Mouse (Mus musculus): ENCODE data around the gene Map2.

The Map2 gene

DNA sequence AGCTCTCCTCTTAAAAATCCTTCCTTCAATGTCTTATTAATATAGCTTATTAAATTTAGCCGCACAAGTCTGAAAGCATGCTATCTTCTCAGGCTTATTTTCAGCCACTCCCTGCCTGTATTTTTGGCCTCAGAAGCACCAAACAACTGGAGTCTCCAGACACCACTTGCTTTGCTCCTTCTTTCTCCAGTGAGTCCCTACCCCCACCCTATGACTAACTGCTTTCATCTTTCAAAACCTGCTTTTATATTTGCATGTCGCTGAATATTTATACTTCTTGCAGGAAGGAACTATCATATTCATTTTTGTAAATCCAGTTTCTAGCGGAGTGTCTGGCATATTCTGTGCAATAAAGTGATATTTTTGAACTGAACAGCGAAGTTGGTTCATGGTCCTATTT is 21.6 kb downstream of the Map2 start:
- in situ Hi-C loops (cut with MboI, MseI), result no loop called here

DNA sequence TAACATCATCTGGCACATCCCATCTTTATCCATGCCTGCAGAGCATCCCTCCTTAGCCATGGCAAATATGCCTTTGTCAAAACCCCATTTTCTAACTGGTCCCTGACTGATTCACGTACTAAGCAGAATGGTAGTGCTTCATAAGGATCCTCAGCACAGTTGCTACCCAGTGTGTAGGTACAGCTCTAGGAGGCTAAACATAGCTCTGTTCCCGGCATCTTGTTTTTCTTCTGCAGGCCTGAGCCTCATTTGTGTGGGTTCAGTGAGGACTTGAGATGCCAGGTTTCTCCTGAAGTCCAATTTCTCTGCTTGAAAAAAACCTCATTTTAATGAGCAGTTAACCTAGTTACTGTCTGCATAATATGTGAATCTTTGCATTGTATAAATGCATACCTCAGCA is 30.4 kb downstream of the Map2 start:
- in situ Hi-C loops (cut with MboI, MseI), result loop anchor here (25.0 kb wide), 1 partner anchor 1543 kb away; no protein-coding TSS in a partner anchor

DNA sequence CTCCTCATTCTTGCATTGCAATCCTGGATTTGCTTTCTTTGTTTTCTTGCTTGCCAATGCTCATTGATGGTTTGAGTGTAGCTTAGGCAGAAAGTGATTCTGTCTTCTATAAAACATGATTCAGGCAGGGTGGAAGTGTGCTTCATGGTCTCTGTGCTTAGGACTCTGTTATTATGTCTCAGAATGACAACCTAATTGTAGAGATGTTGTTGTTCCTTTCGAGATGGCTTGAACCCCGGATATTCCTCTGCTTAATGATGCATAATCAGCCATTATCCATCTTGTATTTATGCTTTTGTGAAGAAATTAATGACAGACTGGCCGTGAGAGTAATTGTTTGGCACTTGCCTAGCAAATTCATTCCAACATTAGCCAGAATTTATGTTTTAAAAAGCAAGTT is 31.8 kb downstream of the Map2 start:
- in situ Hi-C loops (cut with MboI, MseI), result loop anchor here (25.0 kb wide), 1 partner anchor 1545 kb away; no protein-coding TSS in a partner anchor

DNA sequence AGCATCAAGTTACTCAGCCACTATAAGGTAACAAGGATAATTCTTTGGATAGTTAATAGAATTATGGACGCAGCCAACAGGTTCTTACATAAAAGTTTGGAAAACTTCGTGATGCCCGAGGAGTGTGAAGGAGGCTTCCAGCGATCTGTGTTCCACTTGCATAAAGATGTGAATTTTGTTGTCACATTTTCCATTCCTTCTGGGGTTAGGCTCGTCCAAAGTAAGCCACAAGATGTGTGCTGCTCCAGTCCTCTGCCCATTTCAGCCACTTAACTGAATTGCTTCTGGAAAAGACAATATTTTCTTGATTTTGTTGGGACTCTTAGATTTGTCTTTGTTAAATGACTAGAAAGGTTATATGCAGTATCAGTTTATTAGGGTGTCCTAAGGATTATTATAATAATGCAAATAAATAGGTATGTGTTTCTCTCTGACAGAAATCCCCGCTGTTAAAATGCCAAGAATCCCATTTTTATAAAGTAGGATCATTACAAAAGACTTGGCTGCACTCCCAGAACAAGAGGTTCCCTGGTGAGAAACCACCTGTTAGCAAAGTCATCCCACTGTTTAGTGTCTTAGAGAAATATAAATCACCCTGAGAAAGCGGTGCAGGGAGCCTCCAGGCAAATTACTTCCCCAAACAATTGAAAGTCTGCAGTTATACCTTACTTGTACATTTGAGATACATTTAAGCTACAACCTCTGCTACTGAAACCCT is 36.2 kb downstream of the Map2 start:
- in situ Hi-C loops (cut with MboI, MseI), result loop anchor here (25.0 kb wide), 1 partner anchor 1549 kb away; no protein-coding TSS in a partner anchor

DNA sequence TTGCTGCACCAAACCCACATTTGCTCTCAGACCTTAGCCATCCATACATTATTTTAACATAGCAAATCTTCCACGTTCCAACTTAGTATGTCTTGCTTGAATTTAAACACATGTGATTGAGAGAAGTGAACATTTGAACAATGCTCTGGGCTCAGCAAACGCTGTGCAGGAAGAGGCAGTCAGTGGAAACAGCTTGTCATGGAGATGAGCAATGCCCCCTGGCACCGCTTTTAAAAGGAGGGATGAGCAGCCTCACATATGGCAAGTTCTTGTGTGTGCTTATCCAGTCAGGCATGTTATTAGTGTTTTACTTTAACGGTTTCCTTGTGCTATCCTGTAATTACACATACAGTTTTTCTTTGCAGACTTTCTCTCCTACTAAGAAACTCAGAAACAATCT is 46.4 kb downstream of the Map2 start:
- in situ Hi-C loops (cut with MboI, MseI), result loop anchor here (25.0 kb wide), 1 partner anchor 1559 kb away; no protein-coding TSS in a partner anchor

DNA sequence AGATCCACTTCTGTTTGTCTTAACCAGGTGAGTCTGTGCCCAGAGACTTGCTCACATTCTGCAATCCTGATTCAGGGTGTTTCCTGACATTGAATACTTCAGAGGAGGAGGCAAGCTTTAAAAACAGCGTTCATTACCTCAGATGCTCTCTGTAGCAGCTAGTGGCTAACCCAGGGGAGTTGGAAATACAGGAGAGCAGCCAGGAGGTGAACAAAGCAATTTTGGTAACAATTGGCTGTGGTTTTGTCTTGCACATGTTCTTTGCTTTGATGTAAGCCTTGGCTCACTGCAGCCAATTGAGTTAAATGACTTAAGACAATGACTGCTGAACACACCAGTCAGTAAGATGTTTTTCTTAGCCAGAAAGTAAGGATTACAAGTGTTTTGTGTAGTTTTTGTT is 48.3 kb downstream of the Map2 start:
- in situ Hi-C loops (cut with MboI, MseI), result loop anchor here (25.0 kb wide), 1 partner anchor 1561 kb away; no protein-coding TSS in a partner anchor

DNA sequence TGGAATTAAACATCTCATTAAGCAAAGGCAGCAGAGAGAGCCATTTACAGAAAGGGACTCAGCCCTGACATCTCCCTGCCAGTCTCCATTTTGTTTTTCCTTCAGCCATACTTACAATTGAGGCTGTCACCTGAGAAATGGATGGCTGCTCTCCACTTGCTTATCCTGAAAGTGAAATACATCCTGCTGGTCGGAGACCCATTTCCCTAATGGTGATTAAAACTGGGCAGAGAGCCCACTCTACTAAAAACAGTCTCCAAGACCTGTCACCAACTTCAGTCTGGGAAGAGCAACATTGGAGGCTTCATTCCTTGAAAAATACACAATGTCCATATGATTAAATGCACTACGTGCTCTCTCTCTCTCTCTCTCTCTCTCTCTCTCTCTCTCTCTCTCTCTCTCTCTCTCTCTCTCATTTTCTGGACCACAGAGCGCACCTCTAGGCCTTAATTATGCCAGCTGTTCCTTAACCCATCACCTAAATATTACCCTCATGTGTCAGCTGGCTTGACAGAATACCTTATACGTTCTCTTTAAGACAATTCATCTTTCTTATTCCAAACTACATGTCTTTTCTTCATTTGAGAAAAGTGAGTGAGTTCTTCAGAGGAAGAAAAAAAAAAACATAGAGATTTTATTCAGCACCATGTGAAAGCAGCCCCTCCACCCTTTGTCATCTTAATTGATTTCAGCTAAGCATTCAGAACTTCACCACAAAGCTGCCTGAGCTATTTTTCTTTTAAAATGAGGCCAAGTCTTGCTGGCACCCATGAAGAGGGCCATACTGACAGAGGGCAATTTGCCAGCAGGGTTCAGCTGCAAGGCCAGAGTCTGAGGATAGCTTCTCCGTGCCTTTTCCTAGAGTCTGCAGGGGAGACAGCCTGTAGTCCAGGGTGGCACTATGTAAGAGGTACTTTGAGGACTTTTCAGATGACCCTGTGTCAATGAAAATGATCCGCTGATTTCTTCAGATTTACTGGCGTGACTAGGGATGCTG is 51.6 kb downstream of the Map2 start:
- in situ Hi-C loops (cut with MboI, MseI), result no loop called here

DNA sequence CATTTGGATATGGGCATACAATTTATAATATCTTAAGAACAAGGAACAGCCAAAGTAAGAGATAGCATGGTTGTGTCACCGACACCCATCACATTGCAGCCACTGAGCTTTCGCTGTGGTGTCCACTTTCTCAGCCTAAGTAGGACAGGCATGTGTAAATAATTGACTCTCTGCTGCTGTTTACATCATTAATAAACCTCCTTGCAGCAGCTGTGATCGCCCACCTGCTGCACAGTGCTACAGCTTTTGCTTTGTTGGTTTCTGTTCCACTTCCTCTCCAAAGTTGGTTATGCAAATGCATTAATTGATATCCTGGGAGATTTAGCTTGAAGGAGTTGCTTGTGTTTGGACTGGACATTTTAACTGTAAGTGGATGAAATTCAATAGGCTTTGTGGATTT is 53.1 kb downstream of the Map2 start:
- in situ Hi-C loops (cut with MboI, MseI), result no loop called here

DNA sequence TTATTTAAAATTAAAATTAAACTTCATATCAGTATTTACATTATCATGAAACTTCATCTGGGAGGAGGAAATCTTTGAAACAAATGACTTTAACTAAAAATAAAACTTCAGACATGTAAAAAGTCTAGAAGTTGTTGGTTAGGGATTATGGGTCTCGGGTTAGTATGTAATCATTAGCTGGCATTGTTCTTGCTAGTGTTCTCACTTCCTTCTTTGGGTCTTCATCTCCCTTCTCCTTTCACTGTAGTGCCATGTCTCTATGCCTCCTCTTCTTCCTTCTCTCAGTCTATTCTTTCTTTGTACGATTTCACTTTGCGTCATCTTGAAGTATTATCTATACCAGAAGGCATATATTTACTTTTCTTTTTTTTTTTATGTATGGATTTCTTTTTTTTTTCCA is 55.3 kb downstream of the Map2 start:
- in situ Hi-C loops (cut with MboI, MseI), result no loop called here

DNA sequence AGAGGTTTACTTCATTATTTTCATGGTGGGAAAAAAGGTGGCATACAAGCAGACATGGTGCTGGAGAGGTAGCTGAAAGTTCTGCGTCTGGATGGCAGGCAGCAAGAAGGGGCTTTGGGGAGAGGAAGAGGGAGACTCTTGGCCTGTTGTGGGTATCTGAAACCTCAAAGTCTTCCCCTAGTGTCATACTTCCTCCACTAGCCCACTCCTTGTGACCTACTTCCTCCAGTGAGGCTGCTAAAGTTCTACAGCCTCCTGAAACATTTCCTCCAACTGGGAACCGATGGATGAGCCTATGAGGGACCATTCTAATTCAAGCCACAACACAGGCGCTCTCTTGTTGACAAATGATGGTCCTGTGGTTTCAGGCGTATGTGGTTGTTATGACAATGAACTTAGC is 56.9 kb downstream of the Map2 start:
- in situ Hi-C loops (cut with MboI, MseI), result no loop called here

DNA sequence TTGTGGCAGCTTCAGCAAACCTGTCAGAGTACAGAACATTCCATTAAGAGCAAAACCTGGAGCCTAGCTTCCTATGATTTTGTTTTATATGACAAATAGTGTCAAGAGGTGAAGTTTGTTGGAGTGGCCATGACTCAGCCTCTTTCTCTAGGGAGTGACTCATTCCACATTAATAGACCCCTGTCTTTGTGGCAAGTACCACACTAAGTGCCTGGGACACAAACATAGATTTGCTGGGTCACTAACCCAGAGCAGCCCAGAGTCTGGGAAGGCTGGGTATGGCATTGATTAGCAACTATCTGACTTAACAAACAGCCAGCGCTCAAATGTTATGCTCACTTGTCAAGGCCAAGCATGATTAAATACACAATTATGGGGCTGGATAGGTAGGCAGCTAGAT is 69.8 kb downstream of the Map2 start:
- in situ Hi-C loops (cut with MboI, MseI), result no loop called here

DNA sequence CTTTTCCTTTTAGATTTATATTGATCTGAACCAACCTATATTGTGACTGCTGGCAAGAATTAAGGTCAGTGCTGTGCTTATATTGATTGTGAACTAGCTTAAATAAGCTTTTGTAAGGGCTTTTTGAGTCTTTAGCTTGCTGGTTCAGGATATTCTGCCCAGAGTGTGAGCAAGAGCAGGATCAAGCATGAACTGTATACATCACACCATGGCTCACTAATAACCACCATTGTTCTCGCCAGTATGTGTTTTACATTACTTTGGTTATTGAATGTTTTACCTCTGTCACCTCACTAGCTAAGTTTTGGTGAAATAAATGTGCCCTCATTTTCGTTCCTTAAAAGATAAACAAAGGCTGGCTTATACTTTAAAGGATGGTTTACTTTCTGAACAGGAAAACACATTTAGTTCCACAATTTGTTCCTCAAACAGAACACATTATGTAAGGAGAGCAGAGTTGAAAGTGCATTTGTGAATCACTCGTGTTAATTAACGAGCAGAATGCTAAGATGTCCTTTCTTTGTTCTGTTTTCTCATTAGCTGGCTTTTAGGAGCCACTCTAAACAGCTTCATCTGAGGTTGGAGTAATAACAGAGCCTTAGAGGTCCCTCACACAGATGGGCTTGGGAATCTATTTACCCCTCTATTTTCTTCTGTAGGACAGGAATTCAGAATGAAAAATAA is 76.7 kb downstream of the Map2 start:
- in situ Hi-C loops (cut with MboI, MseI), result no loop called here

DNA sequence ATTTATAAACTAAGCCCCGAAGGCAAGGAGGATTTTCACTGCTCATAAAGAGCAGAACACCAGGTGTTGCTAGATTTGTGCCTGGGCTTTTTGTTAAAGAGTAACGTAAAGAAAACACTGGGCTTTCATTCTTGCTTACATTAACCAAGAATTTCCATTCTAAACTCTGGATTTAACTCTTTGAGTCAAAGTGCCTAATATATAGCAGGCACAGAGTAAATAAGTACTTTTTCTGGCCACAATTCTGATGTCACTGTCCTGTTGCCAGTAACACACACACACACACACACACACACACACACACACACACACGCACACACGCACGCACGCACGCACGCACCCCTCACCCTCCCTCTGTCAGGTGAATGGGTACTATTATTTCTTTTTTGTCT is 77.3 kb downstream of the Map2 start:
- in situ Hi-C loops (cut with MboI, MseI), result no loop called here

DNA sequence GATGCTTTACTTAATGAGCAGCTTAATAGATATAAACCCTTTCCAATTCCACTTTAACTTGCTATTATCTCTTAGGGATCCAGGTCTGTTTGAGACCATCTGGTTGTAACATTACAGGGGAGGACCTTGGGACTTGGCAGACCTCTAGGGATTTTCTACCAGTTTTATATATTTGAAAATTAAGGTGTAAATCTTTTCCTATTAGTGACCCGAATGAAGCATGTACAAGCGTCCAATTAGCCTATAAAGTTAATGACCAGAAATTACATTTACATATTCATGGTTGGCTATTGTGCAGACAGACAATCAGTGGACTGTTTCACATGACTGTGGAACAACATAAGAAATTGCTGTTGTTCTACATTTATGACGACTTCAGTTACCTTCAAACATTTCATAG is 88.1 kb downstream of the Map2 start:
- in situ Hi-C loops (cut with MboI, MseI), result no loop called here

DNA sequence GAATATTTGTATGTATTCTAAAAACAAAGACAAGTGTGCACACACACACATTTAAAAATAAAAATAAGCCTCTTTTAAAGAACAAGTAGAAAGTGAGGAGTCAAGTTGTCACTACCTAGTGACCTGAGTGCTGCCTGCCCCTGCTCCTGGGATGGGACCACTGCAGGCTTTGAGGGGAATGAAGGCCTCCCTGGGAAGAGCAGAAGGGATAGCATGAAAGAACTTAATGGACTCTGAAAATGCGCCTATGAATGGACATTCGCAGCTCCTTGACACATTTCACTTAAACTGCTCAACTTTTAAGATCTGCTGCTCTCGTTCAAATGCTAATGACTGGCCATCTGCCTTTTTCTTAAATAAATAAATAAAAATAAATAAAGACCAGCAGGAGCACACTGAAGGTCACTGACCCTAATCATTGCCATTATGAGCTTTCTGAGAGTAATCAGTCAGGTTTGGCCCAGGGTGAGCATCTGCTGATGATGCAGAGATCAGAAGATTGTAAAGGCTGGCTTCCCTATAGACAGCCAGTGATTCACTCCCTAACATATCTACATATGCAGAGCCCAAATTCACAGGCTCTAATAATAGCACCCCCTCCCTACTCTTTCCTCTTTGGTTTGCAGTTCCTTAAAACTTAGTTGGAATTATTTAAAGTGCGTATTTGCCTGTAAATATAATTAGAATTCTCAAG is 91.3 kb downstream of the Map2 start:
- in situ Hi-C loops (cut with MboI, MseI), result no loop called here

DNA sequence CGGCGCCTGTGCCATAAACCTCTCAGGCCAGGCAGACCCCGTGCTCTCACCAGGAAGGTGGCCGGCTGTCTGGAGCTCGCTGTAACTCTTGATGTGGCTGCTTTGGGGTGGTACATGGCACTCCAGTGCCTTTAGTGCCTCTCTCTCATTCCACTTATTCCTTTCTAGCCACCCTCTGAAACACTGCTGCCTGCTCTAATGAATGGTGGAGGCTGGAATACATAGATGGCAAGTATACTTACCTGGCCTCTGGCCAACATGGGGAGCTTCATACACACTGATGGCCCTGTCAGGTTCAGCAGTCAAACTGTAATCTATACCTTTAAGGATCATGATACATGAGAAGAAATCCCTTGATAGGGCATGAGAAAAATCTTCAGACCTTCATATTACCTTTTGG is 102.6 kb downstream of the Map2 start:
- in situ Hi-C loops (cut with MboI, MseI), result no loop called here

DNA sequence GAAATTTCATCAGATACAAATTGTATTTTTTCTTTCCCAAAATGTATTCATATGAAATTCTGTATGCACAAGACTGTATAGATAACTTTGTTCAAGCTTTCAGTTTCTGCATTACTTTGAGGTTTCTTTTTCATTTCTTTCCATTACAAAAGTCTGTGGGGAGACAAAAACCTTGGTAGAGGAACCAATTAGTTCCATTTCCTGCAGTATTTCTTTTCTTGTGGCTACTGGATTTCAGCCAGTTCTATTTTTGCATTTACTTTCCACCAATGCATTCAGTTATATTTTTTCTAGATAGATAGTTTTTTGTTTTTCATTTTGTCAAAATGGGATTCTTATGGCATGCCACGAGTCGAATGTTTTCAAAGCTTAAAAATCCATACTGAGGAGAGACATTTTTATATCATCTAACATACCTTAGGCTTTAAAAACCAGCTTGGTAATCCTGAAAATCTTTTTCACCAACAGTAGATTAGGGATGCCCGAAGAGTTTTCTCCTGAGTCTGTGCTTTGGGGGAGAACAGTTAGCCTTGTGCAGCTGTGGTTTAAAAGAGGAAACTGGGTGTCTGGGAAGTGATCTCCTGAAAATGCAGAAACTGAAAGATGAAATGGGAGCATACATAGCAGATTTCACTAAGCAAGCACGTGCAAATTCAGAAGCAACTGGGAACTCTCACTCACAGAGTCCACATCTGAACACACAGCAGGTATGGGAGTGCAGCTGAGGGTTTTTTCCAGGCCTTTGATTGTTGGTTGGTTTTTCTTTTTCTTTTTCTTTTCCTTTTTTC is 104.3 kb downstream of the Map2 start:
- in situ Hi-C loops (cut with MboI, MseI), result no loop called here

DNA sequence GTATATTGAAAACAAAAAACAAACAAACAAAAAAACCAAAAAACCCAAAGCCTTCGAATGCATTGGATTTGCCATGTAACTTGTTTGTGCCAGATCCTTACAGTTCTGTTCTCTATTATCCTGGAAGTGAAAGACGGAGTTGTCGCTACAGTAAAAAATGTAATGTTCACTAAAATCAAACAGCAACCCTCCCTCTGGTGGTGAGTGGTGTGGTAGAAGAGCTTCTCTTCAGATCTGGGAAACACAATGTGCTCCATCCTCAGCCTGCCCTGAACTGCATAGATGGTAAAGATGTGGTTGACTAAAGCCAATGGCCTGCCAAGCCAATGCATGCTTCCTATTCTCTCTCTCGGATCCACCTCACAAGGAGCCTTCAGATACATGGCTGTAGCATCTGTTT is 105.1 kb downstream of the Map2 start:
- in situ Hi-C loops (cut with MboI, MseI), result no loop called here

DNA sequence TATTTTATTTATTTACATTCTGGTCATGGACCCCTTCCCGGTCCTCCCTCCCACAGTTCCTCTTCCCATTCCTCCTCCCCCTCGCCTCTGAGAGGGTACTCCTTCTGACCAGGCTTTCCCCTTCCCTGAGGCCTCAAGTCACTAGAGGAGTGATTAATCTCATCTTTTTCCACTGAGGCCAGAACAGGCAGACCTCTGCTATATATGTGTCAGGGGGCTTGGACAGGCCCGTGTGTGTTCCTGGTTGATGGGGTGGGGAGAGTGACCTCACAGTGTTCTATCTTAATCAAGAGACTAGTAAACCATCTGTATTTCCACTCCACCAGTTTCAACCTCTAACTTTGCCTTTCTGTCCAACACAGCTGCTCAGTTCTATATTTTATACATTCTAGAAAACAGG is 107.4 kb downstream of the Map2 start:
- in situ Hi-C loops (cut with MboI, MseI), result no loop called here

DNA sequence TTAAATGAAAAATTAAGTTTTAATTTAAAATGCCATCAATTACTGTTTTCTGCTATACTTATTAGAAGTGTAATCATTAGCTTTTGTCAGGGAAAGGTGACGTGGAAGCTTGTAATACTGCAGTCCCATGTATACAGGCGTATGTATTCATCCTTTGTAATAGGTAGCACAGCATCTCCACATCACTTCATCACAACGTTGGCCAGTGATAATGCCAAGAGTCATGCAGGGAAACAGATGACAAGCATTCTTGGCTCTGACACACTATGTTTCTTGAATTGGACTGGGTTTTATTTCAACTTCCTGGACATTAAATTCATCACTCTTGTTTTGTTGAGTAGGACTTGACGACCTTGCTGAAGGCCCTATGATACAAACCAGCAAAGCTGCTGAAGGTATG is 113.9 kb downstream of the Map2 start:
- in situ Hi-C loops (cut with MboI, MseI), result no loop called here

Data from T-helper 1 cell (primary cell).